Mouse (Mus musculus): ENCODE results near the gene Wfikkn2.

GRCm38 (mm10) chr11:94206398-94207114 is 39.2 kb downstream of the Wfikkn2 start:
- TF ChIP-seq CTCF (IDR thresholded peaks at IDR 0.05; ENCODE audit: low read depth, low read length) = no peak
- TF ChIP-seq POLR2A (IDR thresholded peaks at IDR 0.05; ENCODE audit: borderline replicate concordance, low read depth, low read length) = no peak

Data from bone marrow macrophage, adult 2 months (primary cell).